Mouse (Mus musculus) frontal cortex, postnatal 36 days (tissue): ENCODE measurements around the gene Zbtb21.
"Not testable (repeated sequence)": the region's sequence is repeated elsewhere in the genome, so short reads cannot be mapped to it uniquely, and the experiment has no call there.

Source experiments
- DNase-seq, 2 experiments: peaks; one replicate each; pipeline ENCODE4 v3.0.0; 2022; ENCODE audit warnings: low spot score in 2 of 2

The Zbtb21 gene

DNA sequence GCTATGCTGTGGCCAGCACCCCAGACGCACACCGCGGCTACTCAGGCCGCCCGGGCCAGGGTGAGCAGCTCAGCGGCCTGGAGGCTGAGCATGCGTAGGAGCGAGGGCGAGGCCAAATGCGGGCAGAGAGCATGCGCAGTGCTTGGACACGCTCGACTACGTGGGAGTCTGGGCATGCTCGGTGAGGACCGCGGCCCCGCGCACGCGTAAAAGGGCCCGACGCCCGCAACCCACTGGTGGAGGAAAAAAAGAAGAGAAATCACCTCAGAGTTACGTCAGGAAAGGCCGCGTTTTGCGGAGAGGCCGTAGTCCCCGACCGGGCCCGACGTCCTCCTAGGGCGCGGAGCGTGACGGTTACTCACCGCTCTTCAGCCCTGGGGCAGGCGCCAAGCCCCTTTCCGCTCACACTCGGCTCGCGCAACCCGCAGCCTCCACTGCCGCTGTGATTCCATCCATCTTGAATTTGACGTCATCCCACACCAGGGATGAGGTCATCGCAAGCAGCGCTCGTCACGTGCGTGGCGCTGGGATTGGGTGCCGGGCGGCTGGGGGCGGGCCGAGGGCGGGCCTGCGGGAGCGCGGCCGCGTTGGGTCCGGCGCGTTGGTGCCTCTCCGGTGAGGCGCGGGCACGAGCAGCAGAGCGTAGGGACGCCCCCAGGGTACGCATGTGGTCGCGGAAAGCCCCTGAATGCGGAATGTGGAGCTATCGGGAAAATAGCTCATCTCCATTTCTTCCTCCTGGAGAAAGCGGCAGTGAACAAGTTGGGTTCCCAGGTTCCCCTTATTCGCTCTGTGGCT is at the start of gene Zbtb21, which contains the start of gene C2cd2:
Gene Zbtb21 (minus strand): TSS at position 472 of the 798 bp plus-strand sequence.
Gene C2cd2 (minus strand): TSS at position 448 of the 798 bp plus-strand sequence.
- peak; percentile 97 to 98 for DNase-seq

DNA sequence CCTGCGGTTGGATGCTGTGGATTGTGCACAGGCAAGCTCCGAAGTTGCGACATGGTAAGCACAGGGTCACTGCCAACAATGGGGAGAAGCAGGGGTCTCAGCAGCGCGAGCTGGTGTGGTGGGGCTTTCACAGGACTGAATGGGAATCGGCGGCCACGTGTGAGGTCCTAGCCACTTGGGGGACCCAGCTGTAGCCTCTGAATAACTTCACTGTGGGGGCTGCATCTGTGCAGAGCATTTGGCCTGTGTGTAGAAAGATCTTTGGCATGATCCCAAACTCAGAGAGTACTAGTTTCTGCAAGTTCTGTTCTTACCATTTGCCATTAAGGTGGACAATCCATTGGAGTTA is 34.9 kb upstream of the Zbtb21 start:
- not testable (repeated sequence) for DNase-seq

DNA sequence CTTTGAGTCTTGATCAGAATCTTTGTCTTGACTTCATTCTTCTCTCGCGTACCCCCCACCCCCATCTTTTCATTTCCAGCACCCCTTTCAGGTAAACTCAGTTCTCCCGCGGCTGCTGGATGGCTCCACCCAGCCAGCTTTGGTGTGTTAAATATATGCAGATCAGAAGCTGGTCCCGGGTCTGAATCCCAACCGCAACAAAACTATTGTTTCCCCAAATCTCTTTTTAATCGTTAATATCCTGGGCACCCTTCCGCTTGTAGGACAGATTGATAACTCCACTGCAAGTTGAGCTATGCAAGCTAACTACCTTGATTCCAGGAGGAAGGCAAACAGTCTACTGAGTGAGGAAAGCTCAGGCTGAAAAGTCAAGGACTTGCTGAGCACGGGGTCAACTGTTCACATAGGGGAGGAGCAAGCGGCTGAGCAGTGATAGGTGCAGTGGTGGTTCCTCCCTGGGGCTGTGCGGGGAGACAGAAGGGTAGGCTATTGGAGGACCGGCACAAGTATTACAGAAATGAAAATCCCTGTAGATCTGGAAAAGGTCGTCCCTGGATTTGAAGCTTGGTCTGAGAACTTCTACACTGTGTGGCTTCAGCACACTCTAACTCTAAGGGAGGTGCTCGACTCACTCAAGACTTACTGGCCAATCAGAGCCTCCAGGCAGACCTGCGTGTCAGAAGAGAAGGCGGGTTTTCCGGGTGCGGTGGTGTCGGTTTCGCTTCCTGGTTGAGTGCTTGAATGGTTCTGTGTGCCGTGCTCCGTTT is 34.4 kb upstream of the Zbtb21 start, which contains the start of gene B230307C23Rik:
Gene B230307C23Rik (plus strand): TSS at position 700 of the 767 bp plus-strand sequence.
- DNase-seq = peak; percentile 81 to 90

DNA sequence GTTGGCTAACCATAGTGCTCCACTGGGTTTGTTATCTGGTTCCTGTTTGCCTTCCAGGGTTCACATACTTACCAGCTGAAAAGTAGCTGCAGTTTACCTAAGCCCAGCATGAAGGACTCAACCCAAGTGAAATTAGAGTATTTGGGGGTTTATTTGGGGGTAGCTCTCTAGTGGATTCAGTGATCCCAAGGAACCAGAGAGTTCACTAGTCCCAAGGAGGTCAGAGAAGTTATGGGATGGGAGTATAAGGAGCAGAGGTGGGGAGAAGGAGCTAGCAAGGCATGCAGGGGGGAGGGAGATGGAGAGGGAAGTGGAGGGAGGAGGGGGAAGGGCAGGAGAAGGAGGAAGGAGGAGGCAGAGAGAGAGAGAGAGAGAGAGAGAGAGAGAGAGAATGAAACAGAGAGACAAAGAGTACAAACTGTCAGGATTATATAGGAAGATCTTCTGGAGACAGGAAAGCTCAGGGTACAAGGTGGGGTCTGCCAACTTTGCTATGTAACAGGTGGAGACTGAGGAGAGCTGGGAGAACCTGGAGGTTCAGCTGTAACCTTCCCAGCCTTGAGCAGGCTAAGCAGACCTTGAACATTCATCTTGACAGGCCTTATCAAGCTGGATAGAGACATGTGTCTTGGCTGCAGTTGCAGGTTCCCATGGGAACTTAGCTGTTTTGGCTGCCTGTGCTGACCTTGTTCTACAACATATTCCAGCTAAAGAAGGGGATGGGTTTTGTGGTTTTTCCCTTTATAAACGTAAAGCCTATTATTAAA is 33.6 kb upstream of the Zbtb21 start:
- DNase-seq = no peak

DNA sequence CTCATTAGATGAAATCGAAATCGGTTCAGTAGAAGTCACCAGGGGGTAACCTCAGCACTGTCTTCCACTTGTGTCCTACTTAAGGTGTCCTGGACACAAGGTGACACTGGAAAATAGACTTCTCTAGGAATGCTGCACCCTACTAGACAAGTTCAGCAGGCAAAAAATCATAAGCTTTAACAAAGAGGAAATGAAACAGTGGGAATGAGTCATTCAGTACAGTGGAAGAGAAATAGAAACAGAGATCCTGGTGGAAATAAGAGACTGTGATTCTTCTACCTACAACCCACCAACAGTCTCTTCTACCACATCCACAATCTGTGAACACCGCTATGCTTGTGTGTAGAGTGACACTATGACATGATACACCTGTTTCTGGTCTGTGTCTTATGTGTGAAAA is 30.1 kb upstream of the Zbtb21 start:
- not testable (repeated sequence) for DNase-seq

DNA sequence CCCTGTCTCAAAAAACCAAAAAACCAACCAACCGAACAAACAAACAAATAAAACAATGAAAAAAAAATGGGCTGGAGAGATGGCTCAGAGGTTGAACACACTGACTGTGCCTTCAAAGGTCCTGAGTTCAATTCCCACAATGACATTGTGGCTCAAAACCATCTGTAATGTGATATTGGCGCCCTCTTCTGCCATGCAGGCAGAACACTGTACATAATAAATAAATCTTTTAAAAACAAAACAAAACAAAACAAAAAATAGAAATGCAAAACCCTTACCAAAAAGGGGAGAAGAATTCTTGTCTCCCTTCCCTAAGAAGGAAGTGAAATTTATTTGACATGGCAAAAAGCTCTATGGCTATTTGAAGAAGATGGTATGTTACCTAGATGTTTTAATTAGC is 29.1 kb upstream of the Zbtb21 start:
- no peak for DNase-seq

DNA sequence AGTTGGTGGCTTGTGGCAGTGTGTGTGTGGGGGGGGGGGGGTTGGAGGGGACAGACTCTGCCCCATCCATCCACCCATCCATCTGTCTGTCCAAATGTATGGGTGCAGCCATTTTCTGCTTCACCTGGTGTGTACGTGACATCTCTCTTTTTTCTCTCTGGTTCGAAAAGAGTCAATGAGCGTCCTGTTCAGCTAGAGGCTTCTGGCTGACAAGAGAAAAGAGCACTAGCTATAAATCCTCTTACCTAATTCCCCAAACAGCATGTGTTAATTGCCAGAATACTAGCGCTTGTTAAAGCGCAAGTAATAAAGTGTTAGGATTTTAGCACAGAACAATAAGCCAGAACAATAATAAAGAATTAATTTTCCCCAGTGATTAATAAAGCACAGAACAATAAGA is 22.2 kb upstream of the Zbtb21 start:
- DNase-seq = no peak

DNA sequence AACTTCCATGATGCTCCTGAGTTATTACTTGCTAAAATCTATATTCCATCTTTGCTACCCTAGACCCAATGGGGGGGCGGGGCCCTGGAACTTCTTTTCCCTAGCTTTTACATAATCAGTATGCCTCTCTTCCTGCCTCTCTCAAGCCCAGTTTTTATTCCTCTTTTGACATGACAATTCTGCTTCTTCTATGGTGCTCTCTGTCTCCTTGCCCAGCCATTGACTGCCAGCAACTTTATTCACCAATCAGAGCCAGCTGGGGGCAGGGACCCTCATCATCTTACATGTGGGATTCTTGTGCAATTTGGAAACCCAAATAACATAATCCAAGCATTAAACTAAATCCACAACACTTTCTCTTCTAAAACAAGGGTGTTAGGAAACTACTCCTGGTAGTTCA is 18.9 kb upstream of the Zbtb21 start:
- no peak for DNase-seq

DNA sequence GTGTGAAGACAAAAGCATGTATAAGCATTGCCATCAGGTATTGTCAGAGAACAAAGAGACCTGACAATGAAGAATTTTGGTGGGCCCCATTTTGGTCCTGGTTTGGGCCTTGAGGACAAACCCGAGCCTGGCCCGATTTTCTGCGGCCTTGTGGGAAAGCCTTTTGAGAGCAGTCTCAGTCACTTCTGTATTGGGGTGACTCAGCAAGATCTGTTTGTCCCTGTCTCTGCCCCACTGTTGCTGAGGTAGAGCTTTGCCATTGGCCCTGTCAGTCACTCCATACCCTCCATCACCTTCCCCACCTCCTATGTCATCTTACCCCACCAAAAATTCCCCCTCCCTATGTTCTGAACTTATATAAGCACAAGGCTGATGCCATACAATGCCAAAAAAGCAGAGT is 15.3 kb upstream of the Zbtb21 start:
- DNase-seq = no peak

DNA sequence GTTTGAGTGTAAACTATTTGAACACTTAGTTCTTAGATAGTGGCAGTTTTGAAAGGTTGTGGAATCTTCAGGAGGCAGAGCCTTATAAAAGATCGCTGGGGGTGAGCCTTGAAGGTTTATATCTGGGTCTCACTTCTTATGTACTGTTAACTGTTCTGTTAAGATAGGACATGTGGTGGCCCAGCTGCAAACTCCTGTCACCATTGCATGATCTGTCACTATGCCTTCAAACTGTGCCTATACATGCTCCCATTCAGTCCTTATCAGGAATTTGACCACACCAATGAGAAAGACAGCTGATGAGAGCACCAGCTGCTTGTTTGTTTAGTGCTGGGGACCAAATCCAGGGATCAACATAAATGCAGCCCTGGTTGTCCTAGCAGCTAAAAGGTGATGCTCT is 14.9 kb upstream of the Zbtb21 start:
- DNase-seq = no peak

DNA sequence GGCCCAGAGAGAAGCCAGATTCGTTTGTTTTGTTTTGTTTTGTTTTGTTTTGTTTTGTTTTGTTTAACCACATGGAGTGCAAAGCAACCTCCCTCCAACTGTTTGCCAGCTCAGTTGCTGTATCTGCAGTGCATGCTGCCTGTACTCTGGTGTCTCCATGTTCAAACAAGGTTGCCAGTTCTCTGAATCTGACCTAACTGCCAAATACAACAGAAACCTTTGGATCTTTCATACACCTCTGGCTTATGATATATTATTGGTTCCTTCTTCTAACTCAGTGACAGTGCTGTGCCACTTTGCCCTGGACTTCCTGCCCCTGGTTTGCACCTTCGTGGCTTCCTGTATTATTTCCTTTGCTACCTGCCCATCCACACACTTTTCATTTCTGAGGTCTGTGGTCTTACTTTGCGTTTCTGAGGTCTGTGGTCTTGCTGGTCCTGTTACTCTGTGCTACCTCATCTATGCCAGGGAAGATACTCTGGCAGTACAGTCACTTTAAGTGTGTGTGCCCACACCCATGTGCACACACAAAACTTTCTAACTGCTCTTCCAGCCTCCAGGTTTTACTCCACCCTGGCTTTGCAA is 1.6 kb upstream of the Zbtb21 start:
- DNase-seq = no peak

DNA sequence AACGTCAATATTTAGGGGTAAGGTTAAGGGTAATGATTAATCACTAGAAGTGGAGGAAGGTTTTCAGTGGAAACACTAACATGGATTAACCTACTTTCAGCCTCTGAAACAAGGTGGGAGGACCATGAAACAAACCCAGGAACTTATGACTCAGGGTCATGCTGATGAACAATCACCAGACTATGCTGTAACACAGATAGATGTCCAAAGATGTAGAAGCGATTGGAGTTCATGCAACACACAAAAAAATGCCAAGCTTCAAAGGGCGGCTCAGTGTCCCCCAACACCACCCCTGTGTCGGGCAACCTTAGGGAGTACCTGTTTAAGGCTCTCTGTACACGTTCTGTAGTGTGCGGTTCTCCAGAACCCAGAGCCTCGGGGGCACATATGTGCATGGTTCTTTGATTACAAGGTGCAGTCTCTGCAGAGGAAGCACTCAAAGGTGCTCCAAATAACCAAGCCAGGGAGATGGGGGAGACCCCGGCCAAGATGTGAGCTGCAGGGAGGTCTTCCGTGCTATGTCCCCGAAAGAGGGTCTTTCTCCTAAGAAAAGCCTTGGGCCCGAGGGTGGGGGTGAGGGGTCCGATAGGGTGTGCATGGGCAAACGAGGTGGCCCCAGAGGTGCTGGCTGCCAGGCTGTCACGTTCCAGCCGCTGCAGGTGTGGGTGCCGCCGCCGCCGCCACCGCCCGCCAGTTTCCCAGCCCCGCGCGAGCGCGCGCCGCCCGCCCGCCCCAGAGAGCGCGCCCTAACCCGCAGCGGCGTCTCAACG is 856 bp downstream of the Zbtb21 start:
- peak in 1 of 2 experiments; percentile 5 for DNase-seq

DNA sequence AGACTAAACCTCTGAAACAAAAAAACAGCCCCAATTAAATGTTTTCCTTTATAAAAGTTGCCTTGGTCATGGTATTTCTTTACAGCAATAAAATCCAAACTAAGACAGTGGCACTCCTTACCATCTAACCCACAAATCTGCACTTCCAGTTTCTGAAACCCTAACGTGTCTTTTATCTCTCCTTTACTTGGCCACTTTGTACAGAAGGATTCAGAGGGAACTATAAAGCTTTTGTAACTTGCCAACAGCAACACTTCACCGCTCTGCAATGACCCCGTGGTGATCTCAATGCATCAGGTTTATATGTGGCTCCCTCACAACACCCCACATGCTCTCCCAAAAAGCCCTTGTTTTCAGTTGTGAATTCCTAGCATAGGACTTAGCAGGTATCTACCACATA is 2.1 kb downstream of the Zbtb21 start:
- no peak for DNase-seq

DNA sequence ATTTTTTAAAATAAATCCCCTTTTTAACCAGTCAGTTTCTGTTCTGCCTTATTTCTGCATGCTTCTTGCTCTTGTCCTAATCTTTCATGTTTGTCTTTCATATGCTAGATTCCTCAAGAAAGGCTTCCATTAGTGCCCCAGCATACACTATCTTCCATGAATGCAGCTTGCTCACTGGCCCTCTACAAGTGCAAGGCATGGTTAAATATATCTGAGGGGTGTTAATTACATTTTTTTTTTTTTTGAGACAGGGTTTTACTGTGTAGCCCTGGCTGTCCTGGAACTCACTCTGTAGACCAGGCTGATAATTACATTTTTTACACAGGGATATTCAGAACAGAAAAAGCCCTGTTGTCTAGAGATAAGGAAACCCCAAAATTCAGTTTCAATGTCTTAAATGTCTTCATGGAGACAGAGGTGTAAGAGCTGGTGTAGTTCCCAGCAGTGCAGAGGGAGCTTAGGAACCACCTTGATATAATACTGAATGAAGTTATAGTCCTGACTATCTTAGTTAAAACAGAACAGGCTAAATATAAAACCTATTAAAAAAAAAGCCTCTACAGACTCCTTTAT is 3.9 kb downstream of the Zbtb21 start:
- no peak for DNase-seq

DNA sequence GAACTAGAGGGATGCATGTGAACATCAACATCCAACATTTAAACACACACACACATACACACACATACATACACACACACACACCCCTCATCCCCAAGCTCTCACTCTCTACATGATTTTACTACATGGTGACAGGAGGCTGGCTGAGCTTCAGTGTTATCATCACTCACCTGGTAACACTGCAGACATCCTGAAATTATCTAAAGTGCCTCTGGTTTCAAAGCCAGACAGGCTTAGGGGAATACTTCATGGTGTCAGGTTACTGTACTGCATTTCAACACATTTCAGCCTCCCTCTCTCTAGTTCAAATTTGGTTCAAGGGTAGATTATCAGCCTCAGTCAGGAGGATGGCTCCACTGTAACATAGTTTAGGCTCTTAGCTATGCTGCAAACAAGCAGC is 4.8 kb downstream of the Zbtb21 start:
- no peak for DNase-seq

DNA sequence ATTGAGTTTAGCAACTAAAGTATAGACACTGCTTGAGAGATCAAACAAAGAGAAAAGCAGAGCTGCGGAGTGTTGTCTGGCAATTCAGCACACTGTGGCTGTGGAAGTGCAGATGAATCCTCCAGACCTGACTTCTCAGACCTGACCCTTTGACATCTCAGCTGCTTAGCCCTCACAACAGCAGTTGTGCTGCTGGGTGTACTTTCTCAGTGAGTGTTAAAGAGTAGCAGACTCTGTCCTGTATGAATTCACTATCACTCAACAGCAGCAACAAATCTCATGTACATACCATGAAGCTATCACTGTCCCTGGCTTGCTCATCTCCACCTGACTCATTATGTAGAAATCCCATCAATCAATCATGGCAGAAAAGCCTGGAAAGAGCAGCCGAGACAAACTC is 6.4 kb downstream of the Zbtb21 start:
- no peak for DNase-seq

DNA sequence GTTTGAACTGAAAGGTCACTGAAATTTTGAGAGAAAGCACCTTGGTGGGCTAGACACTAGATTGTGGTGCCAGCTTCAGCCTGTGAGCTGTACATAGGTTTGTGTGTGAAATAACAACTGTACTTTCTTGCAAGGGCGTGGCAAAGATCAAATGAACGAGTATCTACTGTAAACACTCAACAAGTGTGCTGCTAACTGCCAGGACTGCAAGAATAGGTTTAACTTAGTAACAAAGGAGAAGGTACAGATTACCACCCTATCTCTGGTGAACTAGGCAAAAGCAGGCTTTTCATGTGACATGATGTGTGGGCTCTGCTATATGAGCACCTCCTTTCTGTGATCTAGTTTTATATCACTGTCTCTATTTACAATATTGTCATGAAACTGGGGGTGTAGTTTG is 9.1 kb downstream of the Zbtb21 start:
- no peak for DNase-seq

DNA sequence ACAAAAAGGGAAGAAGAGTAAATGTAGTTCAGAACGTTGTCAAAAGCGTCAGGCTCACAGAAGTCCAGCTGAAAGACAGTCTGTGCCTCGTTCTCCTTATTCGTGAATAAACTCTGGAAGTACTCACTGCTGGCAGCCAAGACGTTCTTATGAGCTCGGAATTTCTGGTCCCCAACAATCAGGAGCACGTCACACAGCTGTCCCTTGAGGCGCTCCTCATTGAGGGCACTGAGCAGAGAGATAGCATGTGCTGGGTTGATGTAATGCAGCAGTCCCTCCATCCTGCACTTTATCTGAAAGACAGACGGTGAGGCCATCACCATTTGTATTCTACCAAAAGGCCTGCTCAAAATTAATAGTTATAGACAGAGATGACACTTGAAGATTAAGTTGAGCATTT is 9.6 kb downstream of the Zbtb21 start:
- no peak for DNase-seq

DNA sequence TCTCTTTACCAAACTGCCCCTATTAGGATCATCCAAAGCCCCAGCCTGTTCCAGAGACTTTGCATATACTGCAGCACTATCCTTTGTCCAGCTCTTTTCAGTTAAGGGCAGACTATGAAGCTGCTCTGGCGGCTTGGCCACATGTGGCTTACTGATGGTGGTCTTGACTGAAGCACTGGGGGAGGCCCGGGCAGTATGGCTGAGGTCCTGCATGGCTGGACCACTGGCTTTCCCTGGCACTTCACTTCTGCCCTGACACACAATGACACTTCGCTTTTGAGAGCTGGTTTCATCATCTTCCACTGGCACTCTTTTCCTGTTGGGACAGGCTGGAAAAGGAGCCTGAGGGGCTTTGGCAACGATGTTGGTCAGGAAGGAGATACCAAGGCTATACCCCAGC is 10.1 kb downstream of the Zbtb21 start:
- DNase-seq = no peak

DNA sequence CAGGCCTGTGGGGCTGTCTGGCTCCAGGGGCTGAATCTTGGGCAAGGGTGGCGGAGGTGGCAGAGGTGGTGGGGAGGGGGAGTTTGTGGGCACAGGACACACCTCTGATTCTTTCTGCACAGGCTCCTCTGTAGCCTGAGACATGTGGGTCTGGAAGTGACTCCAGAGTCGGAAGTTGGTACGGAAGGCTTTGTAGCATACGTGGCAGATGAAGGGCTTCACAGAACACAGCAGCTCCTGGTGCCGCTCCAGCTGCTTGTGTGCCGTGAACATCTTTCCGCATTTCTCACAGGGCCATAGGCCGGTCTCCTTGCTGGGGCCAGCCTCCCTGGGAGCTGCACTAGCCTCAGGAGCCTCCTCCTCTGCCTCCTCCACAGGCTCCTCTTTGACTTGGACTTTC is 12.4 kb downstream of the Zbtb21 start:
- no peak for DNase-seq

DNA sequence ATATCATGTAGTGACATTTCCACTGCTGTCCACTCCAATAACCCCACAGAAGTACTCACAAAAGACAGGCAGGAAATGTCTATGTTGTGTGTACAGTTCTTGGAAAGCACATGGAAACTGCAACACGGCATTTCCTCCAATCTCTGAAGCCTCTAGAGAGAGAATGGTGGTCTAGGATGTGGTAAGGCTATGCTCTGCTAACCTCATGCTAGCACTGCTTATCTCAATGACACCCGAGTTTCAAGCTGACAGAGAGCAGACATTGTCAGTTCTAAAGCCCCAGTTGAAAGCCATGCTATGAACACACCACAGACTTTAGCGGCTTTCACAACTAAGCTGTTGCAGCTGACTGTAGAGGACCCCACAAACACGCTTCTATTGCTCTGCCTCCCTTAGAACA is 13.6 kb downstream of the Zbtb21 start:
- DNase-seq = no peak
